Mouse (Mus musculus) hindbrain, embryonic 16.5 days (tissue): ENCODE results near the gene Crtam. TPM values are rescaled to one million over a fixed set of nuclear protein-coding genes. Genes with fewer than 3 reads are reported as not detected.

ENCODE experiments used
- ATAC-seq: fragments of 200-750 bp; cut with Nextera tagmentation; 2 replicates; pipeline ENCODE4 v1.8.0; 2017; ENCODE audit warnings: moderate TSS enrichment, moderate library complexity
- H3K27ac ChIP-seq: fragments of 300-500 bp; sonication (generic); 2 replicates; pipeline ENCODE4 v1.5.1; 2014; ENCODE audit warnings: low read depth, mild to moderate bottlenecking, control low read depth, low read length, moderate library complexity
- H3K27me3 ChIP-seq: fragments of 300-500 bp; sonication (generic); replicated peaks from 2 replicates; pipeline ENCODE4 v1.6.1; 2014; ENCODE audit warnings: low read length; ENCODE audit not compliant: control insufficient read depth, insufficient read depth
- H3K36me3 ChIP-seq: fragments of 300-500 bp; sonication (generic); 2 replicates; pipeline ENCODE4 v1.6.1; 2014; ENCODE audit warnings: mild to moderate bottlenecking, low read length, moderate library complexity, mixed read lengths; ENCODE audit not compliant: control insufficient read depth, insufficient read depth
- H3K4me1 ChIP-seq: fragments of 300-500 bp; sonication (generic); 2 replicates; pipeline ENCODE4 v1.6.1; 2014; ENCODE audit warnings: low read depth, low read length; ENCODE audit not compliant: control insufficient read depth, insufficient read depth
- H3K4me2 ChIP-seq: fragments of 300-500 bp; sonication (generic); 2 replicates; pipeline ENCODE4 v1.6.1; 2014; ENCODE audit warnings: mild to moderate bottlenecking, low read length, control low read depth, moderate library complexity
- H3K4me3 ChIP-seq: fragments of 300-500 bp; sonication (generic); 2 replicates; pipeline ENCODE4 v1.5.1; 2014; ENCODE audit warnings: mild to moderate bottlenecking, low read length, control low read depth, moderate library complexity
- H3K9ac ChIP-seq: fragments of 300-500 bp; sonication (generic); 2 replicates; pipeline ENCODE4 v1.6.1; 2014; ENCODE audit warnings: low read depth, mild to moderate bottlenecking, control low read depth, low read length, moderate library complexity
- H3K9me3 ChIP-seq: fragments of 300-500 bp; sonication (generic); 2 replicates; pipeline ENCODE4 v1.6.1; 2014; ENCODE audit warnings: mild to moderate bottlenecking, low read length, moderate library complexity; ENCODE audit not compliant: control insufficient read depth
- WGBS: fragments of 180-500 bp; shearing (Covaris S2); extraction: QIAGEN DNeasy Blood & Tissue Kit; methylation state at CpG from one replicate; pipeline ENCODE4 v1.1.7; 2014; 5-methylcytosine and 5-hydroxymethylcytosine counted together
- polyA plus RNA-seq: library from polyadenylated mRNA; unstranded; fragments of >200 nt; fragmentation: Nextera tagmentation; extraction: Ambion mirVana; gene quantifications from 2 replicates; pipeline ENCODE4 v1.2.1, GENCODE M21; 2015

Gene Crtam
- polyA plus RNA-seq, 1 experiment from 2014 or later, result 0.06 TPM

- Histone ChIP-seq H3K27me3 (no peaks in the 10 kb centered on the region), H3K9ac (no peak overlapping the region), H3K9me3 (no peaks in the 10 kb centered on the region), H3K27ac (no peak overlapping the region), H3K4me1 (no peaks in the 10 kb centered on the region), H3K4me3 (no peak overlapping the region), H3K36me3 (no peaks in the 10 kb centered on the region), H3K4me2 (no peak overlapping the region)
- WGBS, result 69% methylated on average over 7 of the region's 7 CpGs
- no peak for ATAC-seq
These were observed 67.0 kb downstream of the Crtam start for GRCm38 (mm10) chr9:40937425-40937824.

DNA sequence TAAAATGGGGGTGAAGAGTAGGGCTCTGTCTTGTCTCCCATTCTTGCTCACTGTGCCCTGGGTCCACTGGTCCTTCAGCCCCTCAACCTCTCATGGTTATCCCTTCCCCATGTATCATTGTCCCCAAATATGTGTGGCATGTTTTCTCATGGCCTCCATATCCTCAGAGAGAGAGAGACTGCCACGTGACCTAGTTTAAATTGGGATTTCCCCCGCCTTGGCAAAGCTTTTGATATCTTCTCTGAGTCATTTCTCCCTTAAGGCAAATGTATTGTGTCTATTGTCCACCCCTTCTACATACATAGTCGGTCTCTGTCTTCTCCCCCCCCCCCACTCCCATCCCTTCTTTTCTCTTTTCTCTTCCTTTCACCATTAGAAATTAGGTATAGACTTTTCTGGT is 71.1 kb downstream of the Crtam start:
- no peaks in the 10 kb centered on the region for H3K27me3 ChIP-seq
- no peak for ATAC-seq
- H3K4me2 ChIP-seq, result no peak overlapping the region
- H3K9ac ChIP-seq, result no peak overlapping the region
- H3K27ac ChIP-seq, result no peak overlapping the region
- no peaks in the 10 kb centered on the region for H3K4me1 ChIP-seq
- 62% methylated on average over 3 of the region's 3 CpGs for WGBS
- no peak overlapping the region for H3K4me3 ChIP-seq
- no peaks in the 10 kb centered on the region for H3K36me3 ChIP-seq
- H3K9me3 ChIP-seq, result no peaks in the 10 kb centered on the region

- no peaks in the 10 kb centered on the region for H3K9me3 ChIP-seq
- H3K9ac ChIP-seq, result no peak overlapping the region
These were observed 77.0 kb downstream of the Crtam start for GRCm38 (mm10) chr9:40927351-40927980.

More at GRCm38 (mm10) chr9:40927351-40927980, 77.0 kb downstream of the Crtam start:
- ATAC-seq, result no peak
- no peaks in the 10 kb centered on the region for H3K4me1 ChIP-seq
- H3K36me3 ChIP-seq, result no peaks in the 10 kb centered on the region
- no peak overlapping the region for H3K27ac ChIP-seq
- no peak overlapping the region for H3K4me2 ChIP-seq
- H3K4me3 ChIP-seq, result no peak overlapping the region
- no peaks in the 10 kb centered on the region for H3K27me3 ChIP-seq
- WGBS, result 83% methylated on average over 17 of the region's 17 CpGs

Other genes starting within 250 kb of the Crtam start
- 3,309 and 3,384 TPM in 2 replicates for gene Hspa8, start 203.6 kb downstream of the Crtam start, polyA plus RNA-seq
- not detected in 2 replicates for gene Bsx, start 130.5 kb downstream of the Crtam start, polyA plus RNA-seq
- 0.97 and 1.3 TPM in 2 replicates for gene Jhy, start 40.5 kb downstream of the Crtam start, polyA plus RNA-seq
- gene Ubash3b, start 157.1 kb upstream of the Crtam start, polyA plus RNA-seq, result 25.4 and 29.7 TPM in 2 replicates